Mouse (Mus musculus) intestine, embryonic 16.5 days (tissue): ENCODE data around the gene Gm49721. TPM values are rescaled to one million over a fixed set of nuclear protein-coding genes. Genes with fewer than 3 reads are reported as not detected.
A peak's percentile ranks its signal among the peaks of the same experiment; 100 is the strongest.
"Not testable (repeated sequence)": the region's sequence is repeated elsewhere in the genome, so short reads cannot be mapped to it uniquely, and the experiment has no call there.

Experiments
- ATAC-seq: fragments of 200-750 bp; cut with Nextera tagmentation; 2 replicates; pipeline ENCODE4 v1.8.0; 2017; ENCODE audit warnings: moderate TSS enrichment, moderate library complexity
- H3K27ac ChIP-seq: fragments of 300-500 bp; sonication (generic); 2 replicates; pipeline ENCODE4 v1.5.1; 2014; ENCODE audit warnings: mild to moderate bottlenecking, low read length
- H3K27me3 ChIP-seq: fragments of 300-500 bp; sonication (generic); replicated peaks from 2 replicates; pipeline ENCODE4 v1.6.1; 2014; ENCODE audit warnings: low read length, control low read depth, mixed read lengths; ENCODE audit not compliant: control insufficient read depth, insufficient read depth
- H3K36me3 ChIP-seq: fragments of 300-500 bp; sonication (generic); 2 replicates; pipeline ENCODE4 v1.6.1; 2014; ENCODE audit warnings: low read length, control low read depth; ENCODE audit not compliant: control insufficient read depth, insufficient read depth
- H3K4me1 ChIP-seq: fragments of 300-500 bp; sonication (generic); 2 replicates; pipeline ENCODE4 v1.6.1; 2014; ENCODE audit warnings: low read length, control low read depth, mixed read lengths; ENCODE audit not compliant: control insufficient read depth, insufficient read depth
- H3K4me2 ChIP-seq: fragments of 300-500 bp; sonication (generic); 2 replicates; pipeline ENCODE4 v1.6.1; 2014; ENCODE audit warnings: low read depth, low read length, control low read depth
- H3K4me3 ChIP-seq: fragments of 300-500 bp; sonication (generic); 2 replicates; pipeline ENCODE4 v1.5.1; 2014; ENCODE audit warnings: mild to moderate bottlenecking, low read length
- H3K9ac ChIP-seq: fragments of 300-500 bp; sonication (generic); 2 replicates; pipeline ENCODE4 v1.6.1; 2014; ENCODE audit warnings: low read depth, low read length
- H3K9me3 ChIP-seq: fragments of 300-500 bp; sonication (generic); 2 replicates; pipeline ENCODE4 v1.6.1; 2016; ENCODE audit warnings: low read length, control low read depth; ENCODE audit not compliant: control insufficient read depth
- WGBS: fragments of 180-500 bp; shearing (Covaris S2); extraction: QIAGEN DNeasy Blood & Tissue Kit; methylation state at CpG from one replicate; pipeline ENCODE4 v1.1.7; 2014; 5-methylcytosine and 5-hydroxymethylcytosine counted together
- polyA plus RNA-seq: library from polyadenylated mRNA; unstranded; fragments of >200 nt; fragmentation: Nextera tagmentation; extraction: Ambion mirVana; gene quantifications from 2 replicates; pipeline ENCODE4 v1.2.1, GENCODE M21; 2015

Gene Gm49721
- polyA plus RNA-seq, 1 experiment from 2014 or later, result not detected

- H3K36me3 ChIP-seq, H3K9me3 ChIP-seq, H3K4me1 ChIP-seq, H3K27me3 ChIP-seq, H3K9ac ChIP-seq, ATAC-seq, H3K27ac ChIP-seq, H3K4me2 ChIP-seq, H3K4me3 ChIP-seq: not testable (repeated sequence)
- WGBS, result 71% methylated on average over 2 of the region's 3 CpGs
These were observed 3.7 kb upstream of the Gm49721 start for GRCm38 (mm10) chr17:6974985-6975384.

- ATAC-seq, result peak; percentile 36; the same call in 1 of the 2 replicates
- H3K4me3 ChIP-seq, result peak overlapping the region; percentile 57
- H3K9ac ChIP-seq, result peak overlapping the region; percentile 73
- H3K4me2 ChIP-seq, result peak overlapping the region; percentile 44
- H3K9me3 ChIP-seq, H3K4me1 ChIP-seq, H3K27me3 ChIP-seq, H3K36me3 ChIP-seq, H3K27ac ChIP-seq: not testable (repeated sequence)
- 11% methylated on average over 5 of the region's 5 CpGs for WGBS
These were observed 676 bp downstream of the Gm49721 start for GRCm38 (mm10) chr17:6979380-6979779.

GRCm38 (mm10) chr17:6980144-6980543 lies 1.4 kb downstream of the Gm49721 start:
- not testable (repeated sequence) for H3K4me3 ChIP-seq, H3K36me3 ChIP-seq, H3K27me3 ChIP-seq, ATAC-seq, H3K27ac ChIP-seq, H3K9me3 ChIP-seq, H3K4me1 ChIP-seq, H3K9ac ChIP-seq, H3K4me2 ChIP-seq
- WGBS, result 86% methylated on average over 5 of the region's 8 CpGs

DNA sequence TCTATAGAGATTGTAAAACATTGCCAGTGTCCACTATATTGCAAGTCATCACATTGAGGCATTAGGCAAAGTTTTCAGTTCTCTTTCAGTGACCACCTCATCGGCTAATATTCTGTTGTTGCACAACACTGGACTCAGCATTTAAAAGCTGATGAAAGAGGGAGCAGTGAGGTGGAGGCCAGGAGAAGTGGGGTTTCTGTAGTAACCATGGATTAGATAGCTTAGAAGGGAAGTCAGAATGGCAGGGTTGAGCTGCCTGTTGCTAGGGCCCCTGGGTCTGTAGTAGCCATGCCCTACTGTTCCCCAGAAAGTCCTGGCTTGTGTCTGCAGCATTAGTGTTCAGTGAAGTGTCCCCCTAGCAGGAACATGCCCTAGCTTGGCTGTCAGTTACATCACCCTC lies 7.4 kb downstream of the Gm49721 start:
- not testable (repeated sequence) for H3K36me3 ChIP-seq, H3K27me3 ChIP-seq, H3K4me3 ChIP-seq, H3K4me2 ChIP-seq, H3K4me1 ChIP-seq, H3K9me3 ChIP-seq, H3K27ac ChIP-seq, H3K9ac ChIP-seq, ATAC-seq
- WGBS, result 97% methylated on average over 1 of the region's 1 CpGs

GRCm38 (mm10) chr17:6995504-6995903 lies 16.8 kb downstream of the Gm49721 start:
- not testable (repeated sequence) for H3K9me3 ChIP-seq, H3K4me3 ChIP-seq, H3K27me3 ChIP-seq, H3K4me1 ChIP-seq, H3K27ac ChIP-seq, H3K36me3 ChIP-seq, H3K9ac ChIP-seq, H3K4me2 ChIP-seq, ATAC-seq
- no CpG with 5 or more reads among the region's 6 CpGs for WGBS

- H3K36me3 ChIP-seq, H3K9ac ChIP-seq, H3K9me3 ChIP-seq, H3K4me3 ChIP-seq, ATAC-seq, H3K4me2 ChIP-seq, H3K27me3 ChIP-seq, H3K4me1 ChIP-seq, H3K27ac ChIP-seq: not testable (repeated sequence)
- 69% methylated on average over 8 of the region's 8 CpGs for WGBS
These were observed 18.1 kb downstream of the Gm49721 start for GRCm38 (mm10) chr17:6996826-6997225.

GRCm38 (mm10) chr17:6997778-6998490 lies 19.2 kb downstream of the Gm49721 start:
- H3K27ac ChIP-seq, H3K9me3 ChIP-seq, H3K4me2 ChIP-seq, H3K36me3 ChIP-seq, ATAC-seq, H3K4me3 ChIP-seq, H3K4me1 ChIP-seq, H3K27me3 ChIP-seq, H3K9ac ChIP-seq: not testable (repeated sequence)
- WGBS, result 67% methylated on average over 1 of the region's 7 CpGs

DNA sequence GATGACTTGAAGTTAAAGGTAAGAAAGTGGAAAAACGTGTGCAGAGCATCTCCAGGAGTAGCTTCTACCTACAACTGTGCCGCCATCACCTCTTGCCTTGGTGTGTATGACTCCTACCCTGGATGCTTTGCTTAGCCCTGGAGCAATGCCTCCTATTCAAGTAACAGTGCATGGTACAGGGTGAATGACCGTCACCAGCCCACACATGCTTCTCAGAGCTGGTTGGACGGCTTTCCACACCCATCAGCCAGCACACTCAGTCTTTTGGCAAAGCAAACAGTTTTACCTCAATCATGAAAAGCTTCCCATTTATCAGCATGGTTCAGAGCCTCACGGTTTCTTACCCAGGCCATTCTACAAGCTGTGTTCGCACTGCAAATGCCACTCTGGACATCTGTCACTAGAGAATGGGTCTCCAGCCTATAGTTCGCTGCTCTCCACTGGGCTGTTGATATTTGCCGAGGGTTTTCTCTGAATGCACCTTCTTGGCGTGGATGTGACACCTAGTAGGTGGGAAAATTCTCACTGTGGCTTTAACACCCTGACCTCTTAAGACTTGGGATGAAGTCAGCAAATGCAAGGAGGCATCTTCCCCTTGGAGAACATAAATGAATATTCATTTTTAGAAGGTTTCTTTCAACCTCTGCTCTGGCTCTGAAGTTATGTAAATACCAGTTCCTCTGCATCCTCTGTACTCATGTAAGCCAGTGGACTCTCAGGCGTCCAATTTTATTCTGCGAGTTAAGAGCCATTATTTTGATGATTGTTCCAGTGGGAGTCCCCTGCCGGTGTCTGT lies 23.3 kb downstream of the Gm49721 start:
- H3K4me2 ChIP-seq, H3K27me3 ChIP-seq, ATAC-seq, H3K27ac ChIP-seq, H3K36me3 ChIP-seq, H3K4me3 ChIP-seq, H3K9me3 ChIP-seq, H3K4me1 ChIP-seq, H3K9ac ChIP-seq: not testable (repeated sequence)
- WGBS, result 78% methylated on average over 8 of the region's 12 CpGs

DNA sequence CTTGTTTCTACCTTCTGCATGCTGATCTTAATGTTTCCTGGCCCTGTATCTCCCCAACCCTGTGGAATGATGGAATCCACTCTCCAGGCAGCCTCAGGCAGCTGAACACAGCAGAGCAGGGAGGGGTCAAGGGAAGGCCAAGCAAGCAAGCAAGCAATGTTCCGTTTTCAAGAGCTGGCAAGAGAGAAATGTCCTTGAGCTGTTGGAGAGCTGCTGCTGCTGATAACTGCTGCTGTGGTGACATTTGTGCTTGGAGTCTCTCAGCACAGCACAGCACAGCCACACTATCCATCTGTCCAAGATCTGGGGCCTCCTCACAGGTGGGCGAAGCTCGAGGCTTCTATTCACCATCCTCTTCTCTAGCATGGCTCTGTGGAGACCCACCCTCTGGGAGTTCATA lies 24.7 kb downstream of the Gm49721 start:
- no CpG with 5 or more reads among the region's 3 CpGs for WGBS
- H3K9me3 ChIP-seq, H3K4me1 ChIP-seq, H3K27me3 ChIP-seq, H3K4me2 ChIP-seq, H3K27ac ChIP-seq, H3K4me3 ChIP-seq, ATAC-seq, H3K9ac ChIP-seq, H3K36me3 ChIP-seq: not testable (repeated sequence)
